Mouse (Mus musculus) mouse trophoblast stem cell (cell line): ENCODE data around the gene Zfp513.

Source experiments
- in situ Hi-C, 2 experiments: fragments of 300-500 bp; cut with MseI, MboI; formaldehyde crosslinking; loops; 2 replicates in 1 of 2; 3 replicates in 1 of 2; pipeline ENCODE4 v1.15.1; 2025

Zfp513 gene

DNA sequence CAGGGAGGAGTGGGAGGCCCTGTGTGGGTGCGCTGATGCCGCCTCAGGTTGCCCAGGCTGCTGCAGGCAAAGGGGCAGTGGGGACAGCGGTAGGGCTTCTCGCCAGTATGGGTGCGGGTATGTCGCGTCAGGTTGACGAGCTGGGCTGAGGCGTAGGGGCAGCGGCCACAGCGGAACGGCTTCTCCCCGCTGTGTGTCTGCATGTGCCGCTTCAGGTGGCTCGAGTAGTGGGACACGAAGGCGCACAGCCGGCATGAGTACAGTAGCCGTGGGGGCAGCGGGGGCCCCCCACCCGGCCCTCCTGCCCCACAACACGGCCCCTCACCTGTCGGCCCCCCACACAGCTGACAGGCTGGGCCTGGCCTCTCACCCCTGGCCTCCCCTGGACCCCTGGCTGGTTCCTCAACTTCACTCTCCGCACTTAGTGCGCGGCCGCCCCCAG lies 1.8 kb downstream of the Zfp513 start:
- in situ Hi-C loops = no loop called here

DNA sequence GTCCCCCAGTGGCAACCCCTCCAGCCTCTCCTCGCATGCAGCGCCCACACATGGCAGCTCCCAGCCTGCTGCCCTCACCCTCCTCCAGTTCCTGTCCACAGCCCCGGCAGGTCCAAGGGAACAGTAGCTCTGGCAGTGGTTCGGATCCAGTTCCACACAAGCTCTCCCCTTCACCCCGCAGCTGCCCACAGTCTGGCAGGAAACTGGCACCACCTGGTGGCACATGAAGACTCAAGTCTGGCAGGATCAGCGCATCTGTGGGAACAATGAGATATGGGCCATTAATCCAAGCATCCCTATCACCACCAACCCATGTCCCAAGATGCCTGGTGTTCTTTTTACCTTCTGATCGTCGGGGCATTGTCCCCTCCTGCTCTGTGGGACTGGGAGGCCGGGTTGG lies 2.2 kb downstream of the Zfp513 start:
- in situ Hi-C loops = no loop called here

DNA sequence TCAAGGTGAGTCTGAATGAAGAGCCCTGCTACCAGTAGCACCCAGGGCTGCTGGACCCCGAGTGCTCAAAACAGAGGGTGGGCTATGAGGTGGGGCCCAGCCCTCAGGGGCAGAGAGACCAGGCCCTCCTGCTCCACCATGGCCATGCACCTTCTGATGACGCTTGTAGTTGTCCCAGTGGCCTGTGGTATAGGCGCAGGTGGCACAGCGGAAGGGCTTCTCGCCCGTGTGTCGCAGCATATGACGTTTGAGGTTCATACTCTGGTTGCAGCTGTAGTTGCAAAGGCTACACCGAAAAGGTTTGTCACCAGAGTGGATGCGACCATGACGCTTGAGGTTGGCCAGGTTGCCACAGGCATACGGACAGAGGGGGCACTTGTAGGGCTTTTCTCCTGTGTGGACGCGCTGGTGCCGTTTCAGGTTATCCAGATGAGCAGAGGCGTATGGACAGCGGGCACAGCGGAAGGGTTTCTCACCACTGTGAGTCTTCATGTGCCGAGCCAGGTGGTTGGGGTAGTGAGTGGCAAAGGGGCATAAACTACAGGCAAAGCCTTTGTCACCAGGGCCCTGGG lies 2.7 kb downstream of the Zfp513 start:
- in situ Hi-C loops = no loop called here

- in situ Hi-C loops = no loop called here
Measured at GRCm38 (mm10) chr5:31198616-31199320, 3.3 kb downstream of the Zfp513 start.

DNA sequence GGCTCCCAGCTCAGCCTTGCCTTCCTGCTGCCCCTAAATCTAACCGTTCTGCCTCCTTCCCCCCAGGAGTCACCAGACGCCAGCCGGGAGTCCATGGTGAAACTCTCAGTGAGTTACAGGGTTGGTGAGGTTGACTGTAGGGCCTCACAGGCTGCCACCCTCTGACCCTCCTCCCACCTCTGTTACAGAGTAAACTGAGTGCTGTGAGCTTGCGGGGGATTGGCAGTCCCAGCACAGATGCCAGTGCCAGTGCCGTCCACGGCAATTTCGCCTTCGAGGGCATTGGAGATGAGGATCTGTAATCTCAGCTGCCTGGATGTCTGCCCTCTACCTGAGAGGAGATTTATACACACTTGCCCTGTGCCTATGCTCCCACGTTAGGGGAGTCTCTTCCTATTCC lies 3.9 kb downstream of the Zfp513 start:
- in situ Hi-C loops = no loop called here

DNA sequence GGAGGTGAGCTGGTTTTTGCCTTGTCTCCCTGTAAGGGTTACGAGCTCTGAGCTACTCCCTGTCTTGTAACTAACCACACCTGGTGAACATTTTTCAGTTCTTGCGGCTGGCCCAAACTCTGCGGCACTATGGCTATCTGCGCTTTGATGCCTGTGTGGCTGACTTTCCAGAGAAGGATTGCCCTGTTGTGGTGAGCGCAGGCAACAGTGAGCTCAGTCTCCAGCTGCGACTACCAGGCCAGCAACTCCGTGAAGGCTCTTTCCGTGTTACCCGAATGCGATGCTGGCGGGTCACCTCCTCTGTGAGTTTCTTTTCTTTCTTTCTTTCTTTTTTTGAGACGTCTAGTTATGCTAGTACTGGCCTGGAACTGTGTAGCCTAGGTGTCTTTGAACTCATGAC lies 5.0 kb downstream of the Zfp513 start:
- in situ Hi-C loops = no loop called here

GRCm38 (mm10) chr5:31196207-31196606 lies 5.9 kb downstream of the Zfp513 start:
- in situ Hi-C loops = no loop called here

DNA sequence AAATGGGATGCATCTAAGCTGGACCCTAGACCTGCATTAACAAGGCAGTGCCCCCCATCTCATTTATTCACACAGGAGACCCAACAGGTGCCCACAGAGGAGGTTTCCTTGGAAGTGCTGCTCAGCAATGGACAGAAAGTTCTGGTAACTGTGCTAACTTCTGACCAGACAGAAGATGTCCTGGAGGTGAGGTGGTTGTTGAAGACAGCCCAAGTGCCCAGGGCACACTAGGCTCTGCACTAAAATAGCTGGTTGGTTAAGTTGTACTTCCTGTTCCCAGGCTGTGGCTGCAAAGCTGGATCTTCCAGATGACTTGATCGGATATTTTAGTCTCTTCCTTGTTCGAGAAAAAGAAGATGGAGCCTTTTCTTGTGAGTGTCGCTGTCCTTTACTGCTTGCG lies 6.4 kb downstream of the Zfp513 start:
- in situ Hi-C loops = no loop called here

- in situ Hi-C loops = no loop called here
Measured at GRCm38 (mm10) chr5:31194486-31195485, 7.3 kb downstream of the Zfp513 start.

- in situ Hi-C loops = no loop called here
Measured at GRCm38 (mm10) chr5:31193631-31194281, 8.3 kb downstream of the Zfp513 start.

- in situ Hi-C loops = no loop called here
Measured at GRCm38 (mm10) chr5:31192939-31193630, 9.0 kb downstream of the Zfp513 start, which contains the start of the genes Snx17 and Eif2b4. Gene Snx17, plus strand, starts transcription at chr5:31193227. Gene Eif2b4, minus strand, starts transcription at chr5:31193430.

GRCm38 (mm10) chr5:31192045-31192938 lies 9.8 kb downstream of the Zfp513 start:
- in situ Hi-C loops = no loop called here

- in situ Hi-C loops = no loop called here
Measured at GRCm38 (mm10) chr5:31190201-31190600, 11.9 kb downstream of the Zfp513 start.

- in situ Hi-C loops = no loop called here
Measured at GRCm38 (mm10) chr5:31188223-31188840, 13.8 kb downstream of the Zfp513 start.

- in situ Hi-C loops = no loop called here
Measured at GRCm38 (mm10) chr5:31183678-31184077, 18.4 kb downstream of the Zfp513 start.

DNA sequence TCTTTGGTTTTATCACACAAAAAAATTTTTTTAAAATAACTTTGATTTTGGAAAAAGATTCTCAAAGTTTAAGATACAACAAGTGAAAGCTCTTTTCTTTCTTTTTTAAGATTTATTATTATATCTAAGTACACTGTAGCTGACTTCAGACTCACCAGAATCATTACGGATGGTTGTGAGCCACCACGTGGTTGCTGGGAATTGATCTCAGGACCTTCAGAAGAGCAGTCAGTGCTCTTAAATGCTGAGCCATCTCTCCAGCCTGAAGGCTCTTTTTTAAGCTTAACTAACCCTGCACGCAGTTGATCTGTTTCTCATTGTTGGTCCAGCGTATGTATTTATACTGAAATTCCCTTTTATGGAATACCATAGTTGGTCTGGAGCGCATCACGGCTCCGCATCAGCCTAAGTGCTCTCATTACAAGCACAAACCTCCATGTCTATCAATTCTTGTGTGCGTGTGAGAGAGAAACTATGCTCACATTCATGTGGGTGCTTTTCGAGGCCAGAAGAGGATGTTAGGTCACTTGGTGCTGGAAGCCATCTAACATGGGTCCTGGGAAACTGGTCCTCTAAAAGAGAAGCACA lies 20.8 kb downstream of the Zfp513 start:
- in situ Hi-C loops = no loop called here

DNA sequence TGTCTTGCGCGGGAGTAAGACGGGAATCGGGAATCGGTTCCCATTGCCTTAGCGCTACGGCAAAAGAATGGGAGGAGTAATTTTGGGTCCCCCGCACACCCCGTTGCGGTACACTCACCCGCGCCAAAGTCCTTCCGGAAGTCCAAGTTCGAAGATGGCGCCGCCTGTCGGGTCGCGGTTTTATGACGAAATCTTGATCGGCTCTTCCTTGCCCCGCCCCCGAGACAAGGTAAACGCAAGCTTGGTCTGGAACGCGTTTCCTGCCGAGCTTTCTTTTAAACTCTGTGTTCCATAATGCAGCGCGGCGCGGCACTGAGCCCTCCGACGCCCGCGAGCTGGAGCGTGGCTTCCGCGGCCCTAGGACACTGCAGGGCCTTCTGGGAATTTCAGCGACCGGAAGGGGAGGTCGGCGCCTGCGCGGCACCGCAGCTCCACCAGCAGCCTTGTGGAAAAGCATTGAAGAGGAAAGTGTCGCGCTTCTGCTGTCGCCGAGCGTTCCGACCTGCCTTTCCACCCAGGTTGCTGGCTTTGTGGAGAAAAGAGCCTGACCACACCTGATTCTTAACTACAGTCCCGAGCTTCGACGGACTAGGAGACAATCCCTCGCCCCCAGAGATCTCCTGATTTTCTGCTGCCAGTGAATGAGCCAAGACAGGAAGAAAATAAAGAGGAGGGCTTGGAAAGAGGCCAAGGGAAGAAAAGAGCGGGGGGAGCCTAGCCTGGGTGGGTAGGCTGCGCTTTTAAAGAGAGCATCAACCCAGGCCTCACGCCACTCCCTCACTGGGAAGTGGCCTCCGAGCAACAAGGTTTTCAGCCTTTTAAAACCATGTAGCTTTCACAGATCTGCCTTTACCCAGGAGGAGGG lies 22.1 kb downstream of the Zfp513 start, which contains the start of the genes Gm29609 and Gtf3c2:
Gene Gm29609, minus strand, starts transcription at position 146 of the 865 bp plus-strand sequence.
Gene Gtf3c2, minus strand, starts transcription at position 379 of the 865 bp plus-strand sequence.
- in situ Hi-C loops = no loop called here

DNA sequence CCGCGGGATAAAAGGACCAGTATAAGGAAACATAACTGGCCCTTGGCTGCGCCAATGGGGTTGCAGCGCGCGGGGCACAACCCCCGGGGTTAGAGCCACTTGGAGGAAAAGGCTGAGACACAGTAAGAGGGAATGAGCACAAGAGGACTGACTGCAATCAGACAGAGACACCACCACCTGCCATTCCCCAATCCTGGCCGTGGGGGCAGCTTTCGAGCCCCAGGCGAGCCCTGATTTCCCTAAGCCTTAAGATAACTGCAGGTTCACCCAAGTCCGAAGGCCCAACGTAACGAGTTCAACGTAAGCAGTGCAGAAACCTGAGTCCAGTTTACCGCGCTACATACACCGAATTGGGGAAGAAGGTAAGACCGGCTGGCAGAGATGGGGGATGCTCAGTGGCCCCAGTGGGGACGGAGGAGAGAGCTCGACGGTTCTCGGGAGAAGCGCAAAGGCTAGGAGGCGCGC lies 22.8 kb downstream of the Zfp513 start:
- in situ Hi-C loops = no loop called here
